Mouse (Mus musculus): Measurements from ENCODE around the gene Zcchc14.

- TF ChIP-seq POLR2A (IDR thresholded peaks at IDR 0.05; ENCODE audit: control insufficient read depth, low read depth, low read length) (no peak), CTCF (IDR thresholded peaks at IDR 0.05; ENCODE audit: control insufficient read depth, insufficient read depth, insufficient replicate concordance, low read depth, low read length) (no peak)
Observed at GRCm38 (mm10) chr8:121599842-121600241, 52.9 kb downstream of the Zcchc14 start.

All from testis, adult 2 months (tissue).